Mouse (Mus musculus) forebrain, postnatal 0 days (tissue): ENCODE results near the gene Xlr3a. TPM values are rescaled to one million over a fixed set of nuclear protein-coding genes. Genes with fewer than 3 reads are reported as not detected.

Experiments used
- ATAC-seq: fragments of 200-750 bp; cut with Nextera tagmentation; 2 replicates; pipeline ENCODE4 v1.8.0; 2017; ENCODE audit warnings: mild to moderate bottlenecking, moderate library complexity
- DNase-seq: peaks from one replicate; pipeline ENCODE4 v3.0.0-alpha.2; 2015
- H3K27ac ChIP-seq: fragments of 300-500 bp; sonication (generic); 2 replicates; pipeline ENCODE4 v1.5.1; 2014; ENCODE audit warnings: low read depth, mild to moderate bottlenecking, antibody characterized with exemption, low read length, moderate library complexity, mixed read lengths
- H3K27me3 ChIP-seq: fragments of 300-500 bp; sonication (generic); 2 replicates; pipeline ENCODE4 v1.6.1; 2014; ENCODE audit warnings: mild to moderate bottlenecking, low read length, mixed read lengths; ENCODE audit not compliant: insufficient read depth
- H3K36me3 ChIP-seq: fragments of 300-500 bp; sonication (generic); 2 replicates; pipeline ENCODE4 v1.6.1; 2014; ENCODE audit warnings: mild to moderate bottlenecking, moderate library complexity; ENCODE audit not compliant: insufficient read depth
- H3K4me1 ChIP-seq: fragments of 300-500 bp; sonication (generic); 2 replicates; pipeline ENCODE4 v1.6.1; 2014; ENCODE audit warnings: antibody characterized with exemption; ENCODE audit not compliant: insufficient read depth
- H3K4me2 ChIP-seq: fragments of 300-500 bp; sonication (generic); 2 replicates; pipeline ENCODE4 v1.6.1; 2014; ENCODE audit warnings: low read depth, mild to moderate bottlenecking, moderate library complexity
- H3K4me3 ChIP-seq: fragments of 300-500 bp; sonication (generic); 2 replicates; pipeline ENCODE4 v1.5.1; 2014; ENCODE audit warnings: low read depth, low read length, mixed read lengths
- H3K9ac ChIP-seq: fragments of 300-500 bp; sonication (generic); 2 replicates; pipeline ENCODE4 v1.6.1; 2014; ENCODE audit warnings: mild to moderate bottlenecking
- H3K9me3 ChIP-seq: fragments of 300-500 bp; sonication (generic); 2 replicates; pipeline ENCODE4 v1.6.1; 2016; ENCODE audit warnings: low read length
- CTCF ChIP-seq: sonication (generic); IDR thresholded peaks from 2 replicates; pipeline ENCODE4 v1.5.1; 2016; ENCODE audit warnings: antibody characterized with exemption, control low read depth, low read depth
- WGBS: fragments of 180-500 bp; shearing (Covaris S2); extraction: QIAGEN DNeasy Blood & Tissue Kit; methylation state at CpG from one replicate; pipeline ENCODE4 v1.1.7; 2014; 5-methylcytosine and 5-hydroxymethylcytosine counted together
- polyA plus RNA-seq: library from polyadenylated mRNA; unstranded; fragments of >200 nt; fragmentation: Nextera tagmentation; extraction: Ambion mirVana; gene quantifications from 2 replicates; pipeline ENCODE4 v1.2.1, GENCODE M21; 2015
- total RNA-seq: library from RNA; depleted of rRNA; stranded (reverse); fragments of >200 nt; gene quantifications from 2 replicates; pipeline ENCODE4 v1.2.3, GENCODE M21; 2014; rRNA removed

The Xlr3a gene
- total and polyA plus RNA-seq, 2 experiments from 2014 or later, result 1.9 to 2.7 TPM

- no peak for TF ChIP-seq CTCF
- Histone ChIP-seq H3K36me3 (no peaks in the 10 kb centered on the region), H3K4me3 (no peak within 1 kb of the TSS), H3K9me3 (no peaks in the 10 kb centered on the region), H3K27ac (no peak within 1 kb of the TSS), H3K4me2 (no peak within 1 kb of the TSS), H3K9ac (no peak within 1 kb of the TSS), H3K27me3 (no peaks in the 10 kb centered on the region), H3K4me1 (no peaks in the 10 kb centered on the region)
- no peak for DNase-seq
- 79% methylated on average over 1 of the region's 1 CpGs for WGBS
- ATAC-seq, result no peak
Measured at GRCm38 (mm10) chrX:73037003-73037402, 59.9 kb downstream of the Xlr3a start, which contains the start of gene Pnma5. Pnma5 (minus strand) TSS chrX:73037103.

Other genes starting within 250 kb of the Xlr3a start
- 41.4 and 47.1 TPM in 2 replicates for gene Cetn2, start 178.7 kb downstream of the Xlr3a start, total RNA-seq
- gene Cetn2, start 178.7 kb downstream of the Xlr3a start, polyA plus RNA-seq, result 95.5 and 105 TPM in 2 replicates
- gene Nsdhl, start 178.5 kb downstream of the Xlr3a start, total RNA-seq, result 49.1 and 49.9 TPM in 2 replicates
- 41.7 and 44.8 TPM in 2 replicates for gene Nsdhl, start 178.5 kb downstream of the Xlr3a start, polyA plus RNA-seq
- gene Zfp185, start 109.8 kb downstream of the Xlr3a start, total RNA-seq, result 0.77 and 1.9 TPM in 2 replicates
- gene Zfp185, start 109.8 kb downstream of the Xlr3a start, polyA plus RNA-seq, result 0.80 and 1.2 TPM in 2 replicates
- gene Pnma5, start 60.0 kb downstream of the Xlr3a start, total RNA-seq, result 0.08 and 0.67 TPM in 2 replicates
- gene Pnma5, start 60.0 kb downstream of the Xlr3a start, polyA plus RNA-seq, result 0.14 and 0.22 TPM in 2 replicates
- gene Pnma3, start 32.3 kb downstream of the Xlr3a start, total RNA-seq, result 15.0 and 19.8 TPM in 2 replicates
- 2.4 and 3.4 TPM in 2 replicates for gene Pnma3, start 32.3 kb downstream of the Xlr3a start, polyA plus RNA-seq
- gene Xlr4a, start 14.6 kb downstream of the Xlr3a start, total RNA-seq, result not detected in 2 replicates
- 0.54 TPM in 1 of 2 replicates, not detected in the other for gene Xlr4a, start 14.6 kb downstream of the Xlr3a start, polyA plus RNA-seq
- gene Gm14685, start 20.0 kb upstream of the Xlr3a start, total RNA-seq, result 0.77 and 2.0 TPM in 2 replicates
- gene Gm14685, start 20.0 kb upstream of the Xlr3a start, polyA plus RNA-seq, result 0.73 and 0.77 TPM in 2 replicates
- not detected in 2 replicates for gene Xlr5b, start 51.7 kb upstream of the Xlr3a start, total RNA-seq
- not detected in 2 replicates for gene Xlr5b, start 51.7 kb upstream of the Xlr3a start, polyA plus RNA-seq
- 0.95 and 1.3 TPM in 2 replicates for gene DXBay18, start 52.4 kb upstream of the Xlr3a start, total RNA-seq
- 0.30 and 0.99 TPM in 2 replicates for gene DXBay18, start 52.4 kb upstream of the Xlr3a start, polyA plus RNA-seq
- not detected in 2 replicates for gene Spin2d, start 79.9 kb upstream of the Xlr3a start, total RNA-seq
- not detected in 2 replicates for gene Spin2d, start 79.9 kb upstream of the Xlr3a start, polyA plus RNA-seq
- 4.9 and 5.3 TPM in 2 replicates for gene Xlr3b, start 95.1 kb upstream of the Xlr3a start, total RNA-seq
- 5.1 and 10.8 TPM in 2 replicates for gene Xlr3b, start 95.1 kb upstream of the Xlr3a start, polyA plus RNA-seq
- 0.31 TPM in 1 of 2 replicates, not detected in the other for gene Xlr4b, start 117.2 kb upstream of the Xlr3a start, total RNA-seq
- gene Xlr4b, start 117.2 kb upstream of the Xlr3a start, polyA plus RNA-seq, result 0.17 and 0.79 TPM in 2 replicates
- gene F8a, start 131.2 kb upstream of the Xlr3a start, total RNA-seq, result 20.5 and 23.7 TPM in 2 replicates
- 33.0 and 34.3 TPM in 2 replicates for gene F8a, start 131.2 kb upstream of the Xlr3a start, polyA plus RNA-seq
- gene Xlr4c, start 146.0 kb upstream of the Xlr3a start, total RNA-seq, result not detected in 2 replicates
- 0.35 TPM in 1 of 2 replicates, not detected in the other for gene Xlr4c, start 146.0 kb upstream of the Xlr3a start, polyA plus RNA-seq
- gene Xlr3c, start 168.3 kb upstream of the Xlr3a start, total RNA-seq, result not detected in 2 replicates
- gene Xlr3c, start 168.3 kb upstream of the Xlr3a start, polyA plus RNA-seq, result 0.11 TPM in 1 of 2 replicates, not detected in the other
- not detected in 2 replicates for gene Xlr5a, start 195.9 kb upstream of the Xlr3a start, total RNA-seq
- not detected in 2 replicates for gene Xlr5a, start 195.9 kb upstream of the Xlr3a start, polyA plus RNA-seq
- not detected in 2 replicates for gene Xlr5c, start 195.9 kb upstream of the Xlr3a start, total RNA-seq
- not detected in 2 replicates for gene Xlr5c, start 195.9 kb upstream of the Xlr3a start, polyA plus RNA-seq
- gene Gm45015, start 239.7 kb upstream of the Xlr3a start, total RNA-seq, result not detected in 2 replicates
- gene Gm45015, start 239.7 kb upstream of the Xlr3a start, polyA plus RNA-seq, result not detected in 2 replicates
- gene Zfp275, start 245.5 kb upstream of the Xlr3a start, total RNA-seq, result 24.6 and 32.3 TPM in 2 replicates
- 3.7 and 5.2 TPM in 2 replicates for gene Zfp275, start 245.5 kb upstream of the Xlr3a start, polyA plus RNA-seq